Mouse (Mus musculus) MEL (cell line): ENCODE measurements around the gene Kifc1.
A peak's percentile ranks its signal among the peaks of the same experiment; 100 is the strongest.

Experiments
- CTCF ChIP-seq, 3 experiments: IDR thresholded peaks in 2 of 3; conservative IDR thresholded peaks in 1 of 3; 2 replicates each; pipeline ENCODE4 v1.5.1; 2011 to 2012; ENCODE audit warnings: low read length in 3 of 3, low read depth in 2 of 3, mild to moderate bottlenecking in 2 of 3, improper control_type of control experiment in 1 of 3, inconsistent platforms in 1 of 3, mixed read lengths in 1 of 3, moderate library complexity in 1 of 3; ENCODE audit not compliant: control insufficient read depth in 1 of 3, insufficient read depth in 1 of 3, poor library complexity in 1 of 3, severe bottlenecking in 1 of 3
- E2F4 ChIP-seq: IDR thresholded peaks from 2 replicates; pipeline ENCODE4 v1.6.1; 2011; ENCODE audit warnings: low read depth, low read length, improper control_type of control experiment, borderline replicate concordance
- EP300 ChIP-seq, 2 experiments: IDR thresholded peaks; 2 replicates each; pipeline ENCODE4 v1.6.1; 2011; ENCODE audit warnings: improper control_type of control experiment in 2 of 2, low read length in 2 of 2, low read depth in 1 of 2, mild to moderate bottlenecking in 1 of 2
- POLR2A ChIP-seq, 2 experiments: IDR thresholded peaks; 2 replicates each; pipeline ENCODE4 v1.6.1; 2011 to 2012; ENCODE audit warnings: low read length in 2 of 2, mild to moderate bottlenecking in 2 of 2, control low read depth in 1 of 2, improper control_type of control experiment in 1 of 2, low read depth in 1 of 2, moderate library complexity in 1 of 2; ENCODE audit not compliant: control insufficient read depth in 1 of 2, insufficient read depth in 1 of 2, poor library complexity in 1 of 2

GRCm38 (mm10) chr17:33938783-33939182, 48.3 kb upstream of the Kifc1 start:
- TF ChIP-seq POLR2A (IDR thresholded peaks at IDR 0.05; ENCODE audit: control insufficient read depth in 1 of 2, insufficient read depth in 1 of 2, low read depth in 1 of 2, low read length in 2 of 2, poor library complexity in 1 of 2) (peak in 1 of 2 experiments; percentile 35; a peak in 1 of 4 replicates), EP300 (IDR thresholded peaks at IDR 0.05; ENCODE audit: low read depth in 1 of 2, low read length in 2 of 2) (no peak), E2F4 (no peak), CTCF (IDR thresholded peaks at IDR 0.05 in 2 of 3, conservative IDR thresholded peaks at IDR 0.05 in 1 of 3; ENCODE audit: control insufficient read depth in 1 of 3, insufficient read depth in 1 of 3, low read depth in 2 of 3, low read length in 3 of 3, poor library complexity in 1 of 3, severe bottlenecking in 1 of 3) (no peak)
